Mouse (Mus musculus) stomach, embryonic 14.5 days (tissue): ENCODE measurements around the gene Arl10. TPM values are rescaled to one million over a fixed set of nuclear protein-coding genes. Genes with fewer than 3 reads are reported as not detected.
A peak's percentile ranks its signal among the peaks of the same experiment; 100 is the strongest.

Source experiments
- ATAC-seq: fragments of 200-750 bp; cut with Nextera tagmentation; 2 replicates; pipeline ENCODE4 v1.8.0; 2017; ENCODE audit warnings: low read depth, moderate TSS enrichment; ENCODE audit not compliant: insufficient number of reproducible peaks, insufficient read depth, low FRiP score
- H3K27ac ChIP-seq: fragments of 300-500 bp; sonication (generic); 2 replicates; pipeline ENCODE4 v1.5.1; 2014; ENCODE audit warnings: mild to moderate bottlenecking, low read length, moderate library complexity, mixed read lengths
- H3K27me3 ChIP-seq: fragments of 300-500 bp; sonication (generic); 2 replicates; pipeline ENCODE4 v1.6.1; 2014; ENCODE audit warnings: low read length, control low read depth, mixed read lengths; ENCODE audit not compliant: control insufficient read depth, insufficient read depth
- H3K36me3 ChIP-seq: fragments of 300-500 bp; sonication (generic); 2 replicates; pipeline ENCODE4 v1.6.1; 2014; ENCODE audit warnings: mild to moderate bottlenecking, control low read depth, low read length, moderate library complexity, mixed read lengths; ENCODE audit not compliant: control insufficient read depth, insufficient read depth
- H3K4me1 ChIP-seq: fragments of 300-500 bp; sonication (generic); 2 replicates; pipeline ENCODE4 v1.6.1; 2014; ENCODE audit warnings: low read length, control low read depth, mixed read lengths; ENCODE audit not compliant: control insufficient read depth, insufficient read depth
- H3K4me2 ChIP-seq: fragments of 300-500 bp; sonication (generic); replicated peaks from 2 replicates; pipeline ENCODE4 v1.6.1; 2014; ENCODE audit warnings: low read depth, low read length, control low read depth
- H3K4me3 ChIP-seq: fragments of 300-500 bp; sonication (generic); 2 replicates; pipeline ENCODE4 v1.5.1; 2014; ENCODE audit warnings: low read depth, low read length, control low read depth
- H3K9ac ChIP-seq: fragments of 300-500 bp; sonication (generic); replicated peaks from 2 replicates; pipeline ENCODE4 v1.6.1; 2014; ENCODE audit warnings: low read depth, mild to moderate bottlenecking, control low read depth, low read length, moderate library complexity, mixed read lengths
- H3K9me3 ChIP-seq: fragments of 300-500 bp; sonication (generic); 2 replicates; pipeline ENCODE4 v1.6.1; 2016; ENCODE audit warnings: low read depth, low read length, control low read depth; ENCODE audit not compliant: control insufficient read depth
- WGBS: fragments of 180-500 bp; shearing (Covaris S2); extraction: QIAGEN DNeasy Blood & Tissue Kit; methylation state at CpG from one replicate; pipeline ENCODE4 v1.1.7; 2014; 5-methylcytosine and 5-hydroxymethylcytosine counted together
- polyA plus RNA-seq: library from polyadenylated mRNA; unstranded; fragments of >200 nt; fragmentation: Nextera tagmentation; extraction: Ambion mirVana; gene quantifications from 2 replicates; pipeline ENCODE4 v1.2.1, GENCODE M21; 2014

Gene Arl10
- polyA plus RNA-seq, 1 experiment from 2014 or later: 28.9 TPM

DNA sequence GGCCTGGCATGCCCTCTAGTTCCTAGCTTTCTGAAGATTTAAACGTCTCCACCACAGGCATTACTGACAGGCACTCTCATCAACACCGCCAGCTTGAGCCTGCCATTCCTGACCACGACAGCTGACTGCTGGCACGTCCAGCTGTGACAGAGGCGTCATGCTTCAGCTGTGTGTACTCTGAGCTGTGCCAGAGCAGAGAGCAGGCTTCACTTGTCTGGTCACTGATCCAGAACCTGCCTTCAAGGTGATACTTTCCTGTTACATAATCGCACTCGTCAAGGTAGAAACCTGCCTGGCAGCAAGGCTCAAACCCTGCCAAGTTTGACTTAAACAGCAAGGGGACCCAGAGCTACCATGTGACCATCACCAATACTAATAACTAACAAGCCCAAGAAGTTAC is 12.3 kb upstream of the Arl10 start:
- ATAC-seq: no peak
- Histone ChIP-seq H3K4me3 (no peak overlapping the region), H3K9ac (no peak overlapping the region), H3K27me3 (no peaks in the 10 kb centered on the region), H3K27ac (no peak overlapping the region), H3K9me3 (no peaks in the 10 kb centered on the region), H3K36me3 (peaks cover 38% of the 10 kb centered on the region), H3K4me2 (no peak overlapping the region), H3K4me1 (peaks cover 5% of the 10 kb centered on the region; the same call in 1 of the 2 replicates)
- WGBS: 82% methylated on average over 7 of the region's 7 CpGs

DNA sequence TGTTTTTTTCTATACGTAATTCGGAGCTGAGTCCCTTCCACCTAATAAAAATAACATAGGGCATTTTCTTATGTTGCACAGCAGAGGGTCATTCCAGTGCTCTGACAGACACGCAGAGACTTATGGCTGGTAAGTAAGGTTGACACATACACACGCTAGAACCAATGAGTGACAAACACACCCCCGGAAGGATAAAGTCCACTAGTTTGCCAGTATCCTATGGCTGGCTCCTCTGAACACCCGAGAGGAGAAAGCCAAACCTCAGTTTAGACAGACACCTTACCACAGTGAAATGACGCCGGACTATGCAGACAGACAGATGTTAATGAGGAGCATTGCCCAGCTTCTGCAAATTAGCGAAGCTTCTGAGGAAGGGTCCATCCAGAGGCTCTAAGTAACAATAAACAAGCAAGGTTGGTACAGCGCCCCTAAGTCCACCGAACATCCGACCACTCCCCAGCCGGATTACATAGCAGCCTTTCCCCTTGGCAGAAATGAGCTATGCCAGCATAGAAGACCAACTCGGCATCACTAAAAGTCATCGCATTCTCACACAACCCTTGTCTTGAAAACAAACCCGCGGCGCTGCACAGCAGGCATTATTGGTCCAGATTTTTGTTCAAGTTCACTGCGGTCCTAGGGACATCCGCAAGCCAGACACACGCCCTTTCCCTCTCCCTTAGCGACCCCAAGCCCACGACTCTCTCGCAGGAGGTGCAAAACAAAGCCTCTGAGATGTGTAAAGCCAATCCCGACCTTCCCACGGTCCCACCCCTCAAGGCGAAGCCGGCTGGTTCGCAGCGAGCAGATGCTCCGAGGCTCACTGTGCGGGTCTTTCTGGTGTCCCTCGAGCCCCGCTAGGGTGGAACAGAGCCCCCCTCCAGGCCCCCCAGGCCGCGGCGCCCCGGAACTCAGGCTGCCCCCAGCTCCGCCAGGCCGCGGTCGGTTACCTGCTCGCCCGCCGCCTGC is 10.3 kb upstream of the Arl10 start:
- Histone ChIP-seq H3K27me3 (no peaks in the 10 kb centered on the region), H3K9ac (peak overlapping the region; percentile 96), H3K4me1 (peaks cover 5% of the 10 kb centered on the region; the same call in 1 of the 2 replicates), H3K4me2 (peak overlapping the region; percentile 92), H3K4me3 (peak overlapping the region; percentile 98), H3K27ac (peak overlapping the region; percentile 44; the same call in 1 of the 2 replicates), H3K9me3 (no peaks in the 10 kb centered on the region), H3K36me3 (peaks cover 20% of the 10 kb centered on the region)
- 11% methylated on average over 44 of the region's 45 CpGs for WGBS
- ATAC-seq: peak; percentile 60; the same call in 1 of the 2 replicates

DNA sequence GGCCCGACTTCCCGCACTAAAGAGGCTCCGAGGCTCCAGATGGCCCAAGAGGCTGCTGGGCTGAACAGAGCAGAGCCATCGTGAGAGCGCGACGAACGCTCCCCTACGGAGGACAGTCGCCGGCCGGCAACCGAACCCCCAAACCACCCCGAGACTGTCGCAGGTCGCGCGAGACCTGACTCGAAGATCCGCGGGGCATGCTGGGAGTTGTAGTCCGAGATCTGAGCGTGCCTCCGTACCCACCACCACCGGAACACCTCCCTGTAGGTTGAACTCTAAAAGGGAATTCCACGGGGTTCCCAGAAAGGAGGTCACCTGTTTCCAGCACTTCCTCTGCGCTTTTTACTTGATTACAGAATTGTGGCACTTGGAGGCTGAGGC is 9.6 kb upstream of the Arl10 start, which contains the start of gene 4833439L19Rik:
4833439L19Rik (minus strand) TSS at position 235 of the 381 bp plus-strand sequence.
- H3K27ac ChIP-seq: peak within 1 kb of the TSS; percentile 48; the same call in 1 of the 2 replicates
- H3K4me1 ChIP-seq: peaks cover 5% of the 10 kb centered on the region; the same call in 1 of the 2 replicates
- H3K36me3 ChIP-seq: peaks cover 14% of the 10 kb centered on the region
- H3K4me2 ChIP-seq: peak within 1 kb of the TSS; percentile 92
- peak within 1 kb of the TSS; percentile 98 for H3K4me3 ChIP-seq
- H3K9me3 ChIP-seq: no peaks in the 10 kb centered on the region
- no peaks in the 10 kb centered on the region for H3K27me3 ChIP-seq
- ATAC-seq: peak; percentile 96
- under 1% methylated on average over 27 of the region's 27 CpGs for WGBS
- peak within 1 kb of the TSS; percentile 96 for H3K9ac ChIP-seq

DNA sequence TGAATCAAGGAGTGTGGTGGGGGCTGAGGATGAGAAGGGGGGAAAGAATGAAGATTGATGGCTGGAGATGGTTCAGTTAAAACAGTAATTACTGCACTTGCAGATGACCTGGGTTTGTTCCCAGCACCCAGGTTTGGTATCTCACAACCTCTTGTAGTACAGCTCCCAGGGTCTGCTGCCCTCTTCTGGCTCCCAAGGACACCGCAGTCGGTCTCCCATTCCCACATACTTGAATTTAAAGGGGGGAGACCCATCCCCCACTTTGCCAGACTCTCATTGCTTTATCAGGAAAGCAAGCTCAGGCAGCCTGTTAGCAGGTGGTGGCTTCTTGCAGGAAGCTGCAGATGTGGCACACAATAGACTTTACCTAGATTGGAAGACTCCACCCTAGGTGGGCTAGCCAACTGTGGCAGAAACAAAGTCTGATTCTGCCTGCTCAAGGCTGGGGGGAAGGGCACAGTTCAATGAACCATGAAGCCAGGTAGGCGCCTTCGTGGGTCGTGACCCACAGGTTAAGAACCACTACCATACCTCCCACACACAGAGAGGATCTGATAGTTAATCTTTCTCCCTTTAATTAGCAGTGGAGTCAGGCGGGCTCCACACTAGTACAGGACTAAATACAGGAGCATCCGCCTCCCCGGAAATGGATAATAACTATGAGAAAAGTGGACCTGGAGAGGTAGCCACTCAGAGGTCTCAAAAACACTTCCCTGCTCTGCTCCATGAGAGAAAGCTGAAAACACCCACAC is 9.0 kb upstream of the Arl10 start:
- 48% methylated on average over 8 of the region's 8 CpGs for WGBS
- H3K27me3 ChIP-seq: no peaks in the 10 kb centered on the region
- H3K4me1 ChIP-seq: peaks cover 5% of the 10 kb centered on the region; the same call in 1 of the 2 replicates
- peak overlapping the region; percentile 98 for H3K4me3 ChIP-seq
- ATAC-seq: peak; percentile 29; the same call in 1 of the 2 replicates
- peaks cover 10% of the 10 kb centered on the region; the same call in 1 of the 2 replicates for H3K36me3 ChIP-seq
- H3K9ac ChIP-seq: no peak overlapping the region
- H3K9me3 ChIP-seq: no peaks in the 10 kb centered on the region
- H3K4me2 ChIP-seq: peak overlapping the region; percentile 92
- peak overlapping the region; percentile 48; the same call in 1 of the 2 replicates for H3K27ac ChIP-seq

DNA sequence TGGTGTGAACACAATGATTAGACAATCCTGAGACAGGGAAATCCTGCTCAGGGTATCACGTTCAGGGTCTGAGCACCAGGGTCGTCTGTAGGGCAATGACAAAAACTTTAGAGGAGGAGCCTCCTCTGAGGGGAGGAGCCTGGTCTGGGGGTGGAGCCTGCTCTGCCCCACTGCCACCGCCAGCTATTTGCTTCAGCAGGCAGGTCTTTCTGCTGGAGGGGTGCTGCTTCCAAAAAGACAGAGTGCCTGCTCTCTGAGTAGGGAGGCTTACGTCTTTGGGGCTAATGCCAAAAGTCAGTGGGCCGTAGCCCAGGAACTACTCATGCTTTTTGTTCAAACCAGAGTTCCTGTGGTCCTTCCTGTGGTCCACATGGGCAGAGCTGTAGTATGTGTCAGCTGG is 6.4 kb upstream of the Arl10 start:
- no peak overlapping the region for H3K4me3 ChIP-seq
- H3K27ac ChIP-seq: no peak overlapping the region
- 42% methylated on average over 5 of the region's 5 CpGs for WGBS
- H3K27me3 ChIP-seq: no peaks in the 10 kb centered on the region
- no peak overlapping the region for H3K9ac ChIP-seq
- no peak overlapping the region for H3K4me2 ChIP-seq
- peaks cover 5% of the 10 kb centered on the region; the same call in 1 of the 2 replicates for H3K4me1 ChIP-seq
- no peaks in the 10 kb centered on the region; the same call in 1 of the 2 replicates for H3K36me3 ChIP-seq
- no peaks in the 10 kb centered on the region for H3K9me3 ChIP-seq
- ATAC-seq: no peak

DNA sequence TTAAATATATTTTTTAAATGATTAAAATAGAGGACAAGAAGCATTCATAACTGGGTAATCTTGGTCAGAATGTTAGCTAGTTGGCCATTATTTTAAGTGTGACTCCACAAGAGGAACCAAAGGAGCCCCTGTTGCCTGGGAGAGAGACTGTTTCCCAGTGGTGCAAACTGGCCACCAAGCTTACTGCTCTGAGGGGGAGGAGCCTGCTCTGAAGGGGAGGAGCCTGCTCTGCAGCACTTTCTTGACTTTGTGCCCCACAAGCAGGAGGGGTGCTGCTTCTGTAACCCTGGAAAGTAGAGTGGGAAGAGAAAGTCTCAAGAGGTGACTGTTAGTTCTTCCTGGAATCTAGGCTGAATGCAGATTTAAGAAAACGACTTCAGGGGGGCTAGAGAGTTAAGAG is 5.5 kb upstream of the Arl10 start:
- no peak for ATAC-seq
- H3K27ac ChIP-seq: no peak overlapping the region

DNA sequence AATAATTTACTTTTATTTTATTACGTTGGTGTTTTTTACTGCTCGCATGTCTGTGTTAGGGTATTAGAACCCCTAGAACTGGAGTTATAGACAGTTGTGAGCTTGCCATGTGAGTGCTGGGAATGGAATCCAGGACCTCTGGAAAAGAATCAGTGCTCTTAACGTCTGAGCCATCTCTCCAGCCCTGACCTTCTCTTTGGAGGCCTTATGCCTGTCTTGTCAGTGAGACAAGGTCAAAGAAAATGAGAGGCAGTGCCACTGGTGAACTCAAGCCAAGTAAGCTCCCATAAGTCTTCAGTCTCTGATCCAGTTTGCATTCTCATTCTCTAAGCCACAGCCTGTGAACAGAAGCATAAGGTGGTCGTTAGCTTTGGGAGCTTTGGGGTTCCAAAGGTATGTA is 4.1 kb upstream of the Arl10 start:
- no peak overlapping the region for H3K27ac ChIP-seq
- no peak overlapping the region for H3K9ac ChIP-seq
- no peaks in the 10 kb centered on the region for H3K9me3 ChIP-seq
- 74% methylated on average over 4 of the region's 4 CpGs for WGBS
- no peaks in the 10 kb centered on the region for H3K36me3 ChIP-seq
- no peak overlapping the region for H3K4me2 ChIP-seq
- no peak for ATAC-seq
- peaks cover 1% of the 10 kb centered on the region; the same call in 1 of the 2 replicates for H3K4me1 ChIP-seq
- no peaks in the 10 kb centered on the region for H3K27me3 ChIP-seq
- no peak overlapping the region for H3K4me3 ChIP-seq

More for the DNA sequence above, 5.5 kb upstream of the Arl10 start:
- Histone ChIP-seq H3K4me1 (peaks cover 1% of the 10 kb centered on the region; the same call in 1 of the 2 replicates), H3K9me3 (no peaks in the 10 kb centered on the region), H3K4me3 (no peak overlapping the region), H3K36me3 (no peaks in the 10 kb centered on the region), H3K4me2 (no peak overlapping the region), H3K27me3 (no peaks in the 10 kb centered on the region), H3K9ac (no peak overlapping the region)
- 61% methylated on average over 1 of the region's 1 CpGs for WGBS

DNA sequence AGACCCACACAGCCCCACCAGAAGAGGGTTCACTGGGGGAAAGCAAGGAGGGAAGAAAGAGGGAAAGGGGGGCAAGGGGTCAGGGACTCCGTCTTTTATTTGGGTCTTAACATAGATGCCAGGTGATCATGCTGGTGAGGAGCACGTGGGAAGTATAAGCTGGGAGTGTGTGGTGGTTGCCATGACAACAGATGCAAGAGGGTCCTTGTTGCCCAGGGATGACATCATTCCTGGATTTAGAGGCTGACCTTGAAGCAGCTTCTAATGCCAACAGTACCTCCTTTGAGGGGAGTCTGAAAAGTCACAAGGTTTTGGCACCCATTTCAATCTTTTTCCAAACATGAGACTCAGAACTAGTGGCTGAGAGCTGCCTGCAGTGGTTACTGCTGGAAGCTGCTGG is 3.2 kb upstream of the Arl10 start:
- H3K36me3 ChIP-seq: no peaks in the 10 kb centered on the region; the same call in 1 of the 2 replicates
- ATAC-seq: no peak
- no peak overlapping the region for H3K27ac ChIP-seq
- H3K9ac ChIP-seq: no peak overlapping the region
- H3K4me2 ChIP-seq: no peak overlapping the region
- no peak overlapping the region for H3K4me3 ChIP-seq
- WGBS: 43% methylated on average over 2 of the region's 2 CpGs
- H3K4me1 ChIP-seq: peaks cover 10% of the 10 kb centered on the region
- no peaks in the 10 kb centered on the region for H3K27me3 ChIP-seq
- no peaks in the 10 kb centered on the region for H3K9me3 ChIP-seq
